Mouse (Mus musculus): Measurements from ENCODE around the gene Galnt16. TPM values are rescaled to one million over a fixed set of nuclear protein-coding genes. Genes with fewer than 3 reads are reported as not detected.

The Galnt16 gene
- polyA plus RNA-seq, 1 experiment, result not detected

DNA sequence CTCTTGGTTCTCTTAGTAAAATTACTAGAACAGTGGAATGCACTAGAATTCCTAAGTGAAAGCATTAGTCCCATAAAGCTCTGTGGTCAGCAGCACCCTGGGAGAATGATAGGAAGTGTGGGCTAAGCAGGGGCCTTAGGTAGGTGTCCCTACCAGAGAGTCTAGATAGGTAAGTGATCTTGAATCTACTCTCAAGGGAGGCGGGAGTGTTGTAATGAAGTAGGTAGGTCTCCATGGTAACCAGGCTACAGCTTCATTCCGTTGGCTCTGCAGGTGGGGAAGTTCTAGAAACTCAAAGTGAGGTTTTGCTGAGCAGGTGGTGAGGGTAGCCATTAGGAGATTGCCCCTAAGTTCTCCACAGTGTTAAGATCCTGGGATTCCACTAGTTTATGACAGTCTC is 47.7 kb downstream of the Galnt16 start:
- TF ChIP-seq GATA1 (IDR thresholded peaks at IDR 0.05; ENCODE audit: low read length), result no peak

DNA sequence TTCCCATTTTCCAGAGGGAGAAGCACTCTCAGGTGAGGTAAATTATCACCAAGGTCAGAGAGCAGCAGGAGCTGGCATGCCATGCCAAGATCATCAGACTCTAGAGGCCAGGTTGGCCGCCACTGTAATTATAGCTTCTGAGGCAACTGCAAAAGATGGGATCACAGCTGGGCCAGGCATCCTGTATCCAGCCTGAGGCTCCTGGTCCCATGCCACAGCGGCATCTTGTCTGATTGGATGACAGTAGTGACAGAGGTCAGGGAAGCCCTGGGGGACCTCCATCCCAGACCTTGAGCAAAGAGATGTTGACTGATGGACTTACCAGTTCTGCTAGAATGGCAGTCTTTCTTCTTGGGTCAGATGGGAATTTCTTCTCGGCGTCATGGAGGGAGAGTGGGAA is 48.4 kb downstream of the Galnt16 start:
- no peak for TF ChIP-seq GATA1 (IDR thresholded peaks at IDR 0.05; ENCODE audit: low read length)

DNA sequence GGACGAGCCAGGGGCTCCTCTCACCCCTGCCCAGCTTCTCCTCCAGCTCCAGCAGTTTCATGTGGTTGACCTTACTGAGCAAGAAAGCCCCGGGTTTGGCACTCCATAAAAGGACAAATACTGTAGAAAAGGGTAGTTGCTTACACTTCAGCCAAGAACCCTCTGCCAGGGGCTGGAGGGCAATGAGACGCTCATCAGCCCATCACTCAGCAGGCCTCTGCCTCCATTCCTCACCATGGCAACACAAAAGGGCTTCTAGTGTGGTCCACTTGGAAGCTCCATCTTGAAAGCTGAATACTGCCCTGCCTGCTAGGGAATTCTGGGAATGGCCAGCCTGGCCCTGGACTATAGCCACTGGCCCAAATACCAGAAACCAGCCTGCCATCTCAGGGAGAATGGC is 49.3 kb downstream of the Galnt16 start:
- TF ChIP-seq GATA1 (IDR thresholded peaks at IDR 0.05; ENCODE audit: low read length), result no peak

DNA sequence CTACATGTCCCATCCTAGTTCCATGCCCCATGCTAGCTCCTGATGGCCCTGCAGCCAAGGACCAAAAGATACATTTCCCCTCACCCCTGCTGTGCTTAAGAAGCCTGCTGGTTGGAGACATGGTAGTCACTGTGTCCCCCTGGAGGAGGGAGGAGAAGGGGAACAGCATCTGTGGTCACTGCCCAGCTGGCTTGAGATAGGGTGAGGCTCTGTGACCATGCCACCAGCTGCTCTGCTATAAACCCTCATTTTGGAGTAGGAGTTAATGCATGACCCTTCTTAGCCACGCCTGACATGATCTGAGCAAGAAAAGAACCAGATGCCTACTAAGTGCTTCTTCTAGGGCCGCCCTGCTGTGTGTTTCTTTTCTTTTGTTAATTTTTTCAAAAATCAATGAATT is 51.5 kb downstream of the Galnt16 start:
- TF ChIP-seq GATA1 (IDR thresholded peaks at IDR 0.05; ENCODE audit: low read length), result no peak

DNA sequence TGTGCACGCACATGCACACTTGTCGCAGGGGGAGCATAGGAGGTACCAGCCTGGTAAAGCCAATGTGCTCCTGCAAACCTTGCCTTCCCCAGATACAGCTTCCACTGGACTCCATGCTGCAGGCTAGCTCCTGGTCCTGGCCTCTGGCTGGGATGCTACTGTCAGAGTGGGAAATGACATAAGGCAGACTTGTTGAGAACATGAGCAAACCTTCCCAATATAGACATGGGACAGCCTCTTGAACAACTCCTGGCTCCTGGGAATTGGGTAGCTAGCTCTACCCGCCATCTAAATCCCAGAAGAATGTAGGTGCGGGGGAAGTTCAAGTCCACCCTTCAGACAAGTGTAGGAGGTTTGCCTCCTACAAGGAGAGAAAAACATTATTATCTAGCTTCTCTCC is 56.2 kb downstream of the Galnt16 start:
- TF ChIP-seq GATA1 (IDR thresholded peaks at IDR 0.05; ENCODE audit: low read length), result no peak

DNA sequence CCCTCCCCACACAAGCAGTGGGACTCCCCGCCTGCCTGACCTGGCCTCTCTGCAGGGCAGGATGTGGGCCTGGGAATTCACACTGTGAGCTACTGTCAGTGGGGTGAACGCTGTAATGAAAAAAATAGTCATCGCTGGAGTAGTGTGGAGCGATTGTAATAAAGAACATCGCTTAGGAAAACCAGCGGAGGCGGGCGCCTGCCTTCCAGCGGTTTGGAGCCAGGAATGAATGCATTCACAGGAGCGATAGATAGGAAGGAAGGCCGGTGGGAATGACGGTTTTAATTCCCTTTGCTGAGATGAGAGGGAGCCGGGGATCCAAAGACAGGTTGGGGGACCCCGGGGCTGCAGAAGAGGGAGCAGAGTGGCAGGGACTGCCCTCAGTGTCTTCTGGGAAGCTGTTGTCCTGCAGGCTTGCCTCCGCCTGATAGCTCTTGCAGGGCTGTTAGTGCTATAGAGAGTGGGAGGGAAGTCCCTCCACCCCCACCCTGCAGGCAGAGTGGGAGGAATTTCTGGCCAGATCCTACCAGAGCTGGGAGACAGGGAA is 56.8 kb downstream of the Galnt16 start:
- TF ChIP-seq GATA1 (IDR thresholded peaks at IDR 0.05; ENCODE audit: low read length), result no peak

DNA sequence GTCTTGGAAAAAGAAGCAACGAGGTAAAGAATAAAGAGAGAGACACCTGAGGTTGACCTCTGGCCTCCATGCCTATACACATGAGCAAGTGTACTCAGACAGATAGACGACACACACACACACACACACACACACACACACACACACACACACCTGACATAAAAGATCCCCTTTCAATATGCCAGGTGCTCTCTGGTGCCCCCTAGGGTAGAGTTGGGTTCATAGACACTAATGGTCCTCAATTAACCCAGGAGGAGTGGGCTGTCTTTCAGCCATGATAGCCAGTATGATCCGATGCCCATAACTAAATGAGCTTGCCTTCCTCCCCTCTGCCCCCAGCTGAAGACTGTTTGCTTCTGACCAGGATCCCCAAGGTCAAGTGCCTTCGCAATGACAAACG is 59.0 kb downstream of the Galnt16 start:
- no peak for TF ChIP-seq GATA1 (IDR thresholded peaks at IDR 0.05; ENCODE audit: low read length)

DNA sequence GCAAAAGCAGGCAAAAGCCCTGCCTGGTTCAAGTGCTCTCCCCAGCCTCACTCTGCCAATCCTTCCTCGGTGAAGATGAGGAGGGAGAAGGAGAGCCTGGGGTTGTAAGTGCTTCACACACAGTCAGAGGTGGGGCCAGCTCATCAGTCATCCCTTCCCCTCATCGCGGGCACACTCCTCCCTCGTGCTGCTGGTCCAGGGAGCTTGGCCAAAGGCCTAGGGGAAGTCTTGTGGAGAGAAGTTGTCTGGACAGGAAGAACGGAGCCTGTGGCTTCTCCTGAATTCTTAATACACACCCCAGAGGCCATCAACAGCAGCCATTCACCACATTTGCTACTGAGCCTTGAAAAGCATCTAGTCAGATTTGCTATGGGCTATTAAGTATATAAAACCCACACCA is 63.3 kb downstream of the Galnt16 start:
- TF ChIP-seq GATA1 (IDR thresholded peaks at IDR 0.05; ENCODE audit: low read length), result no peak

DNA sequence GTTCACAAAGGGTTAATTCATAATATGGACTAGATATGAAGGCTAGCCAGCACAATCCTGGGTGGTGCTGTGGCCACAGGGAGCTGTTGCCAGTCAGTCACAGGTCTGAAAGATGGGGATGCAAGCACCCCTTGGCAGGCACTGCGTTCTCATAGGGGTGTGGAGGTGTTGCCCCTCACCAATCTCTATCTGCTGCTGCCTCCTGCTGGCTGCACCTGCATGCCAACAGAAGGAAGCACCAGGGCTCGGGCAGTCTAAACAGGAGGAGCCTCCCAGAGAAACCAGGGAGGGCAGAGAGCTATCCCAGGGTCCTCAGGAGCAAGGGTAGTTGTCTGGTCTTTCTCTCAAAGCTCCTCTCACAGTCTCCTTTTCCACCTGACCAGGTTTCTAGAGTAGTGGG is 66.9 kb downstream of the Galnt16 start:
- no peak for TF ChIP-seq GATA1 (IDR thresholded peaks at IDR 0.05; ENCODE audit: low read length)

DNA sequence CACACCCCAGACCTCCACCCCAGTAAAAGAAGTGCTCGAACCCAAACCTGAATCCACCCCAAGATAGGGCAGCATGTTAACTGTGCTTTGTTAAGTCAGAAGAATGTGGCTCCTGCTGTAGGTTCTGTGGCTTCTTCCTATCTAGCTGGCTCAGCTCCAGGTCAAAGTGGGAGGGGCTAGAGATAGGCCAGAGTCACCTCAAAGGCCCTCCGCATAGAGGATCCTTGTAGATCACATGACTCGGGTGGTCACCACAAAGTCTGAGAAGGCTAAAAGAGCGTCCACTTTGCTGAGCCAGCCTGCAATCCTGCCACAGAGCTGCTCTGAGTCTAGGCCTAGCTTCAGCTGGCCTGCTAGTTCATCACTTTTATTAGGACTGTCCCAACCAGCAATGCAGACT is 76.1 kb downstream of the Galnt16 start:
- TF ChIP-seq GATA1 (IDR thresholded peaks at IDR 0.05; ENCODE audit: low read length), result no peak

DNA sequence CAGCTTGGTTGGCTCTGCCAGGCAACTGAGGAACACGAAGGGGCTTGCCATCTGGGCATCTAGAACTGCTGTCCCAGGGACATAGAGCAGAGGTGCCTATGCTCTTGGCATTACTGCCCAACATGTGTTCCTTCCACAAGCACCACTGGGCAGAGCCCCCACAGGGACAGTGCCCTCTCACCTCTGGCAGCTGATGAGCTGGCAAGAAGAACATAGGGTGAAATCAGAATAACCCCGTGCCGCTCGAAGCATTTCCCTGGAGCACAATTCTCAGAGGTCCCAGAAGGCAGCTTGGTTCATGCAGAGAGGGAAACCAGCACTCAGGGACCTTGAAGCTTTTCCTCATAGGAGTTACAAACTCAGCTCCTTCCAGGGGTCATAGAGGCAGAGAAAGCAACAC is 76.7 kb downstream of the Galnt16 start:
- TF ChIP-seq GATA1 (IDR thresholded peaks at IDR 0.05; ENCODE audit: low read length), result no peak

DNA sequence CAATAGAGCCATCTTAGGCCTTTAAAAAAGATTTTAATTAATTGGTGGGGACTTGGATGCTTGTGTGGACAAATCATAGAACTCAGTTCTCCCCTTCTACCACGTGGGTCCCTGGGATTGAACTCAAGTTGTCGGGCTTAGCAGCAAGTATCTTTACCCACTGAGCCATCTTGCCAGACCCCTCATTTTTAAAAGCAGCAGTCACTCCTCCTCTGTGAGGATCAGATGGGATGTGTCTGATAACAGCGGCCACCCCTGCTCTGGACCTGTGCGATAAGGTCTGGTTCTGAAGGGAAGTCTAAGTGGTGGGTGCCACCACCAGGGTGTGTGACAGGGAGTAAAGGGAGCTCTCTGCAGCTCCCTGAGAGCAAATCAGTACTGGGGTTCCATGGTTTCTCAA is 77.5 kb downstream of the Galnt16 start:
- TF ChIP-seq GATA1 (IDR thresholded peaks at IDR 0.05; ENCODE audit: low read length), result no peak

DNA sequence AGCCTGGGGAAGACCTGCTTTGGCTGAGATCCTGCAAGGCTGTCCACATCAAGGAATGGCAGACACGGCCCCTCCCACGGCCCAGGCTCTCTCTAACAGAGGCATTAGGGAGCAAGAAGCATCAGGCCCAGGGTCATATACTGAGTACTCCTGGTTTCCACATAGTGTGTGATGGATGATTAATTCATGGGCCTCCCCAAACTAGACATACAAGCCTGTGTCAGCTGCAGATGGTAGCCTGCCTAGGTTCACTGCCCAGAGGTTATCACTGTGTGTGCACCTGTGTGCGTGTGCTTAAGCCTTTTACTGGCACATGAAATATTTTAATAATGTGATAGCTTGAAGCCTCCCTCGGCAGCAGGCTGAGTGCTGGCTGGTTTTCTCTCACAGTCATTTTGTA is 77.9 kb downstream of the Galnt16 start:
- no peak for TF ChIP-seq GATA1 (IDR thresholded peaks at IDR 0.05; ENCODE audit: low read length)

DNA sequence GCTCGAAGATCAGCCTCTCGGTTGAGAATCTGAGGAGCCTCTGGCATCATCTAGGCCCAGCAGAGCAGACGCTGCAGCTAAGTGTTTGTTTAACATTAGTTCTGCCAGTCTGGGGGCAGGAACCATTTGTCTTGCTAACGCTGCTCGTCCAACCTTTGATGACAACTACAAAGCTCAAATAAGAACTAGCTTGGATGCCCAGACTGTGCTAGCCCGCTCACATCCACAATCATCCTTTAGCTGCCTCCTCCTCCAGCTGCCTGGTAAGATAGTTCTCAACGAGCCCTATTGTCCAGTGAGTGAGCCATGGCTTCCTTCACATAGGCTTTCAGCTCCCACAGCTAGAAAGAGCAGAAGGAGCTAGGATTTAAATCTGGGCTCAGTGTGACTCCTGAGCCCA is 80.2 kb downstream of the Galnt16 start:
- no peak for TF ChIP-seq GATA1 (IDR thresholded peaks at IDR 0.05; ENCODE audit: low read length)

DNA sequence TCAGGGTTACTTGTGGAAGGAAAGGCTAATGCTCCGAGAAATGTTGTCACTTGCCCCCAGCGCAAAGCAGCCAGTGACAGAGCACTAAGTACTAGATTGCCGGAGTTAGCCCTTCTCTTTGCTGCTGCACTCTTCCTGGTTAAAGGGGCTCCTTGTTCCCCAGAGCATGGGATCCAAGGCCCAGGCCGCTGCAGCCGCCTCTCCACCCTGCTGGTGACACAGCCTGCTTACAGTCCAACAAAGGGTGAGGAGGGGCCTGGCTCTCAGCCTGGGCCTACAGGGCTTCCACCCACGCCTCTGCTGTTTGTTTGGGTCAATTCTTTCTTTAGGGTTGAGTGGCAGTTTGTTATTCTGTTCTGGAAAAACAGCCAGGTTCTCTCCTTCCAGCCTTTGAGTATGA is 80.7 kb downstream of the Galnt16 start:
- TF ChIP-seq GATA1 (IDR thresholded peaks at IDR 0.05; ENCODE audit: low read length), result no peak

DNA sequence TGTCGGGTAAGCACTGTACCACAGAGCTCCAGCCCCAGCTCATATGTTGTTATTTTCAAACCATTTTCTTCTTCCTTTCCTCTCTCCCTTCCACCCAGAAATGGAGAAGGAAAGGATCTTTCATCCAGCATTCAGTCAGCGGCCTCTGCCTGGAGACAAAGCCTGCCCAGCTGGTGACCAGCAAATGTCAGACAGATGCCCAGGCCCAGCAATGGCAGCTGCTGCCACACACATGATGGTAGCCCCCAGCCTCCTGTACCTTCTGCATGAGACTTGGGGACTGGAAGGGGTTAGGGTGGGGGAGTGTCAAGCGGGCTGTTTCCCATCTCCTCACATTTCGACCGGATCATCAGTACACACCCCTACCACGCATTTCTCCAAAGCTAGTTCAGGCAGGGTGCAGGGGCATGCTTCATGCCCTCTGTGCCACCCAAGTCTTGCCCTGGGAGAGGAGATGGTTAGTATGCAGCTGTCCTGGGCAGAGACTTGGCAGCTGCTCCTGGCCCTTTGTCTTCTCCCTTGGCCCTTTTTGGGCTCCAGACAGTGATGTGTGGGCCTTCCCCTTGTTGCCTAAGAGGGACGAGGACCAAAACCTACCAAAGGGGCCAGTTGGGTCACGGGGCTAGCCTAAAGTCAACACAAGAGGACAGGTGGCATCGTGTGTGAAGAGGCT is 83.7 kb downstream of the Galnt16 start:
- TF ChIP-seq GATA1 (IDR thresholded peaks at IDR 0.05; ENCODE audit: low read length), result no peak

DNA sequence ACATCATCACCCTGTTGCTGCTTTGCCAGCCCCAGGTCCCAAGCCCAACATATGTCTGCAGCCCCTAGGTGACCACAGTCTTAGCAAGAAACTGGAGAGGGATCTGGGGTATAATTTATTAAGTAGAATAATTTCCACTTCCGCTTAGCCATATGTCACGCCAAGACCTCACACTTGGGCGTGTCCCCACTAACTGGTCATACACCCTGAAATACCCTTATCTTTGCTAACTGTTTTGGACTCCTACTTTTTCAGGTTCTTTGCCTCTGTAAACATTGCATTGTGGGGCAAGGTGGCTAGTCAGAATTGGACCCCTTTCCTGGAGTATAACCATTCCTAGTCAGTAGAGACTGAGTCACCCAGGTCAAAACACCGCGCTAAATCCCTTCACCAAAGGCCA is 84.4 kb downstream of the Galnt16 start:
- no peak for TF ChIP-seq GATA1 (IDR thresholded peaks at IDR 0.05; ENCODE audit: low read length)

DNA sequence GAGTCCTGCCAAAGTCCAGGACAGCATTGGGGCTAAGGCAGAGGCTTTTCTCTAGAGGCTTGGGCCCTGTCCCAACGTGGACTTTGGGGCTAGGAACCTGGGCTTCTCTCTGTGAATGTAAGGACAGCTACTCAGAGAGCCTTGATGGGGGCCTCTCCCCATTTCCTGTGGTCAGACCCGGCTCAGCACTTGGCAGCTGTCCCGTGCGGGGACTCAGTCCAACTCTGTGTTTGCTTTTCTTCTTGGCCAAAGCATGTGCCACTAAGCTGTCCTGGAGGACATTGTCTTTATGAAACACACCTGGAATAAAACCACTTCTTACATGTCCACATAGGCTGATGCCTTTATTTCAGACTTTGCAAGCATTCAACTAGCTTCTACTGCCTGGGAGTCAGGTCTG is 85.5 kb downstream of the Galnt16 start:
- TF ChIP-seq GATA1 (IDR thresholded peaks at IDR 0.05; ENCODE audit: low read length), result no peak
